Mouse (Mus musculus) bone marrow, adult 2 months (tissue): Measurements from ENCODE around the gene Gm12248. TPM values are rescaled to one million over a fixed set of nuclear protein-coding genes. Genes with fewer than 3 reads are reported as not detected.

ENCODE experiments used
- H3K27ac ChIP-seq: fragments of 200-500 bp; 2 replicates; pipeline ENCODE4 v1.5.1; 2012; ENCODE audit warnings: low read depth, mild to moderate bottlenecking, control low read depth, inconsistent platforms, low read length; ENCODE audit not compliant: control insufficient read depth, poor library complexity, insufficient read depth
- H3K4me1 ChIP-seq: fragments of 200-500 bp; 2 replicates; pipeline ENCODE4 v1.6.1; 2011; ENCODE audit warnings: low read length; ENCODE audit not compliant: control insufficient read depth, insufficient read depth
- H3K4me3 ChIP-seq: fragments of 200-500 bp; replicated peaks from 2 replicates; pipeline ENCODE3; 2011; ENCODE audit warnings: mild to moderate bottlenecking, low read depth, low read length, control low read depth; ENCODE audit not compliant: control insufficient read depth
- CTCF ChIP-seq: fragments of 200-500 bp; IDR thresholded peaks from 2 replicates; pipeline ENCODE4 v1.5.1; 2011; ENCODE audit warnings: low read length, control low read depth; ENCODE audit not compliant: control insufficient read depth, insufficient read depth
- POLR2A ChIP-seq: fragments of 200-500 bp; IDR thresholded peaks from 2 replicates; pipeline ENCODE4 v1.6.1; 2011; ENCODE audit warnings: low read depth, mild to moderate bottlenecking, control low read depth, low read length, borderline replicate concordance; ENCODE audit not compliant: control insufficient read depth
- WGBS: fragments of 180-500 bp; shearing (Covaris S2); methylation state at CpG from one replicate; pipeline ENCODE4 v1.1.7; 2018; 5-methylcytosine and 5-hydroxymethylcytosine counted together
- polyA plus RNA-seq: library from polyadenylated mRNA; stranded (reverse); fragments of >200 nt; gene quantifications from 2 replicates; pipeline ENCODE4 v1.2.4, GENCODE M21; 2011; ENCODE audit warnings: low replicate concordance; ENCODE audit not compliant: missing spikeins, insufficient read depth, insufficient read length

Gm12248 gene
- polyA plus RNA-seq, 1 experiment = not detected

DNA sequence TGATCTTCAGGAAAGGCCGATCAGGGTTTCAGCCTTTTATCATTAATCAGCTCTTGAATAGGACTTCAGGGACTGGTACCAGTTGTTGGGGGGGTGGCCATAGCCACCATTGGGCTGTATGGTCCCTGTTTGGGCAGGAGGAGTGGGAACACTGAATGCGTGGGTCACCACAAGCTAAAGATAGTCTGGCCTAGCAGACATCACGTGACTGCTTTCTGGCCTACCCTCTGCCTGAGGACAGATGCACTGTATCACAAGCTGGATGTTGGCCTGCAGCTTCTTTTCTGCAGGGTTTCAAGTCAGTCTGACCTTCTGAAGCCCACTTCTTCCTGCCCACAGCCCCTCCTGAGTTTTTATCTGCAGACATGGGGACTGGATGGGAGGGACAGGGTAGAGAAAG is 59.3 kb downstream of the Gm12248 start:
- WGBS = 42% methylated on average over 3 of the region's 3 CpGs
- H3K27ac ChIP-seq = no peak overlapping the region

DNA sequence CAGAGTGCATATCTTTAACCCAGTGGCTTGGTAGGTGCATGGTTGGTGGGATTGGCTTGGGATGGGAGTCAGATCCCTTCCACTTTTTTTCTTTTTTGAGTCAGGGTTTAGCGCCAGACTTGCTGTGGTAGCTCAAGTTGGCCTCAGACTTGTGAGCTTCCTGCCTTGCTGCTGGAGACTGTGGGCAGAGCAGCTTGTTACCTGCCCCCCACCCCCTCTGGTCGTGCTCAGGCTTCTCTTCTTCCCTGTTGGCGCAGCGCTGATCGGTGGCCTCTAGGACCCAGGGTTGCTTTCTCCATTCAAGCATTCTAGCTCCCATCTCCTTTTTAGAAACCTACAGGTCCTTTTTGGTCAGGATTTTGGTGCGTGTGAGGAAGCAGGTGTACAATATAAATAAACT is 61.8 kb downstream of the Gm12248 start:
- TF ChIP-seq CTCF = no peak
- no peak for TF ChIP-seq POLR2A
- WGBS = 15% methylated on average over 6 of the region's 6 CpGs
- no peak overlapping the region for H3K4me3 ChIP-seq
- H3K4me1 ChIP-seq = peaks cover 6% of the 10 kb centered on the region
- no peak overlapping the region for H3K27ac ChIP-seq

More for the DNA sequence above, 59.3 kb downstream of the Gm12248 start:
- H3K4me1 ChIP-seq = peaks cover 2% of the 10 kb centered on the region
- no peak overlapping the region for H3K4me3 ChIP-seq
- TF ChIP-seq POLR2A = no peak
- TF ChIP-seq CTCF = no peak

DNA sequence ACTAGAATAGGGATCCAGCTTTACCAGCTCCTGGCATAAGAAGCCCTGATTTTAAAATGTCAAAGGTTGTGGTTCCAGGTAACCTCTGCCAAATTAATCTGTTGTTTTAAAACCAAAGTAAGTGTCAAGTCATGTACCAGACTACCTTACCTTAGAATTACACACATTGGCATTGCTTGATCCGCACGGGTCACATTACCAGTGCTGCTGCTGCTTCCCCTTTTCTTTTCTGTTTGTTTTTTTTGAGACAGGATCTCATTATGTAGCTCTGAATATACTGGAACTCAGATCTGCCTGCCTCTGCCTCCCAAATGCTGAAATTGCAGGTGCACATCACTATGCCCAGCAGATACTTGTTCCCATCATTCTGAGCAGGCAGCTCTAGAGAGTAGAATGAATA is 63.1 kb downstream of the Gm12248 start:
- TF ChIP-seq POLR2A (no peak), CTCF (no peak)
- WGBS = 3% methylated on average over 2 of the region's 2 CpGs
- Histone ChIP-seq H3K4me3 (no peak overlapping the region), H3K4me1 (peaks cover 6% of the 10 kb centered on the region), H3K27ac (no peak overlapping the region)

DNA sequence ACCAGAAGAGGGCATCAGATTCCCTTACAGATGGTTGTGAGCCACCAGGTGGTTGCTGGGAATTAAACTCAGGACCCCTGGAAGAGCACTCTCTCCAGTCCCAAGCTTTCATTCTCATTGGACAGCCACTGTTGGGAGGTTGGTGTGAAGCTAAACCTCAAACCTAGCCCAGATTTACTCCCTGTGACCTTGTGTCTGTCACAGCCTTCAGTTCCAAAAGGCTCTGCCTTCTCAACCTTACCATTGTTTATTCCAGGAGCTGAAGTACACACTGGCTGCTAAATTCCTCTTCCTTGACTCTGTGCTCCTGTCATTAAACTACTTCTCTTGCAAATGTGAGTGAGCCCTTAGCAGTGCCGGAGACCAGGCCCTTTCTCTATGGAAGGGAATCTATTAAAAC is 64.0 kb downstream of the Gm12248 start:
- WGBS = 95% methylated on average over 1 of the region's 1 CpGs
- Histone ChIP-seq H3K4me3 (no peak overlapping the region), H3K4me1 (peaks cover 7% of the 10 kb centered on the region), H3K27ac (no peak overlapping the region)
- TF ChIP-seq CTCF (no peak), POLR2A (no peak)

DNA sequence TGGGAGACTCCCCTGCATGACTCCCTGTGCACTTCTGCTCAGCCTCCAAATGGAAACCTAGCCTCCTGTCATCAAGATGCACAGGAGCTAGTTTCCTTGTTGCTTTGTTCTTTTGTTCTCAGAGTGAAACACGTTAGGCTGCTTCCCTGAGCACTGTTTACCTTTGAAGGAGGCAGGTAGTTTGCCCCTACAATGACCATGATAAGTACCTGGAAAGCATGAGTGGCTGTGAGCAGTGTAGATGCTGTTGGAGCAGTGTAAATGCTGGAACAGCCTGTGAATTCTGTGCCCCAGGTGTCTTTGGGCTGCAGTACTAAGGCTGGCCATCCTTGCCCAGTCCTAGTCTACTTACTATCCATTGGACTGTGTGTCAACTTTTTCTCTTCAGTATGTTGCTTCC is 66.1 kb downstream of the Gm12248 start:
- TF ChIP-seq POLR2A = no peak
- no peak for TF ChIP-seq CTCF
- Histone ChIP-seq H3K4me3 (no peak overlapping the region), H3K4me1 (peaks cover 9% of the 10 kb centered on the region), H3K27ac (no peak overlapping the region)
- 72% methylated on average over 1 of the region's 1 CpGs for WGBS

DNA sequence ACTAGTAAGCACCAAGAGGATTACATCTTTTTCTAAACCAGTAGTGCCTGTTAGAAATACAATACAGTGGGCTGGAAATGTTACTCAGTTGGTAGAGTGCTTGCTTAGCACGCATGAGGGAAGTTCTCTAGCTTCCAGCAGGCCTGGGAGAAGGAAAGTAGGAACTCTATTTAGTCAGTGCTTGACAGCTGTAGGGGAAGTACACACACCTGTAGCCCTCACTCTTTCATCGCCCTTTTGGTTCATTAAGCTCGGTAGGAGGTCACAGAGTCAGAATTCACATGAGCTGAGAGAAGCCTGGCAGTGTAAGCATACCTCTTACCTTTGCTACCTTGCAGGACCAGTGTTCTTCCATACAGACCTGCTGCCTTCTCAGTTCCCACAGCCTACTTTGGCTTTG is 66.6 kb downstream of the Gm12248 start:
- 20% methylated on average over 3 of the region's 3 CpGs for WGBS
- no peak overlapping the region for H3K4me3 ChIP-seq
- peaks cover 9% of the 10 kb centered on the region for H3K4me1 ChIP-seq
- no peak overlapping the region for H3K27ac ChIP-seq
- TF ChIP-seq CTCF (no peak), POLR2A (no peak)

DNA sequence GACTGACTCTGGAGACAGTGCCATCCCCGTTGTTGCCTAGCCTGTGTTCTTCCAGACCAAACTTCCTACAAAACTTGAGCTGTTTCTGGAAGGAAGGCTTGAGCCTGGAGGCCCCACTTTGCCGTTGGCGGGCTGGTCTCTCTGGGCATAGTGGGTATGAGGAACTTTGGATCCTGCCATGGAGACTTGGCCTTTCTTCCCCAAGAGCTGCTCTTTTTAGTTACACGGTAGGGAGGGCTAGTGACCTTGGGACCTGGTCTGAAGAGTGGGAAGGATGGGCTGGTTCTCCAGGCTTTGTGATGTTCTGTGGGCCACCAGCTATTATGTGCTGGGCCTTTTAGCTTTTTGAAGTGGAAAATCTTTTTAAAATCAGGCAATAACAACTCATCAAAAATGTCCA is 67.1 kb downstream of the Gm12248 start:
- no peak overlapping the region for H3K27ac ChIP-seq
- peaks cover 9% of the 10 kb centered on the region for H3K4me1 ChIP-seq
- no peak overlapping the region for H3K4me3 ChIP-seq
- 53% methylated on average over 4 of the region's 4 CpGs for WGBS
- TF ChIP-seq POLR2A (no peak), CTCF (no peak)

DNA sequence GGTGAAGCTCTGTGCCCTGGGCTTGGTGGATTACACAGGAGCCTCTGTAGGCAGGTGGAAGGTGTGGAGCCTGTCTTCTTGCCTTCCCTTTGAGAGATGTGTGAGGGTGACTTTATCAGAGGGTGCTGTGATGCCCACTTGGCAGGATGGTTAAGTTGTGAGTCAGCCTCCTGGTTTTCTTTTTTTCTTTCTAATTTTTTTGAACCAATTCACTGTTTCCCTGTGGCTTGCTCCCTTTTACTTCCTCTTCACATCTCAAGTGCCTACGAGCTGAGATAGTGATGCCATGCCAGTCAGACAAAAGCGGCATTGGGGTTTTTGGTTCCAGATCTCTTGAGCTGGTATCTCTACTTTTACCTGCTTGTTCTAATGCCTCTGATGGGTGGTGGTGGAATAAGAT is 68.3 kb downstream of the Gm12248 start:
- peaks cover 7% of the 10 kb centered on the region for H3K4me1 ChIP-seq
- H3K4me3 ChIP-seq = no peak overlapping the region
- TF ChIP-seq POLR2A = no peak
- no peak for TF ChIP-seq CTCF
- WGBS = 20% methylated on average over 2 of the region's 2 CpGs
- no peak overlapping the region for H3K27ac ChIP-seq

DNA sequence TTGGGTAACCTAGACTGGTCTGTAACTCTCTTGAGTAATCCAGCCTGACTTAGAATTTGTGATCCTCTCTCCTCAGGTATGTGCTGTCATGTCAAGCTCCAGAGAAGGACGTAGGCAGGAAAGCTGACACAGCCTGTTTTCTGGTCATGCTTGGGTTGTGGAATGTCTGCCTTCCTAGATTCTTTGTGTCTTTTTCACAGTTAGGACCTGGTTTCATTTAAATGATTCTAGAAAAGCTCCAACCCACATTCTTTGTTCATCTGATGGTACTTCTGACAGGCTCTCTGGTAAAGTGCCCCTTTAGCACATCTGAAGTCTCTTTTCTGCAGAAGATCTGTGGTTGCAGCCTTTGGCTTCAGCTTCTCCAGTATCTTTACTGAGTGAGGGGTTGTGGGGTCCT is 68.7 kb downstream of the Gm12248 start:
- H3K4me3 ChIP-seq = no peak overlapping the region
- TF ChIP-seq POLR2A = no peak
- TF ChIP-seq CTCF = no peak
- no peak overlapping the region for H3K27ac ChIP-seq
- H3K4me1 ChIP-seq = peaks cover 7% of the 10 kb centered on the region
- 40% methylated on average over 1 of the region's 1 CpGs for WGBS

DNA sequence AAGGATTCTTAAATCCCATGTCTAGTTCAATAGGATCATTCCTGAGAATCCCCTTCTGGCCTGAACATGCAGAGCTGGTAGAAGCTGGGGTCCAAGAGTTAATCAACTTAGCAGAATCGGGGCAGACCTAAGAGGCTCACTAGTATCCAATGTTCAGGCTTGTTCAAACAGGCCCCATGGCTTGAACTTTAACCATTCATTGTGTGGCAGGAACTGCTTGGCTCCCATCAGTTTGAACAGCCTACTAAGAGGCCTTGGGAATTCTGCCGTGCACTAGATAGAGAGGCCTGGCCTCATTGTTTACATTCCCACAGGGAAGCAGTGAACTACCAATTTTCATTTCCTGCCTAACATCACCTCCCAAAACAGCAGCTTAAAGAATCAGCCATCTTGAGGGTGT is 71.3 kb downstream of the Gm12248 start:
- Histone ChIP-seq H3K4me1 (peaks cover 7% of the 10 kb centered on the region), H3K27ac (no peak overlapping the region), H3K4me3 (no peak overlapping the region)
- no peak for TF ChIP-seq POLR2A
- TF ChIP-seq CTCF = no peak
- WGBS = 56% methylated on average over 2 of the region's 2 CpGs
